Comparison of ENCODE assay signal across 11 mouse cellular contexts in the genomic region with DNA sequence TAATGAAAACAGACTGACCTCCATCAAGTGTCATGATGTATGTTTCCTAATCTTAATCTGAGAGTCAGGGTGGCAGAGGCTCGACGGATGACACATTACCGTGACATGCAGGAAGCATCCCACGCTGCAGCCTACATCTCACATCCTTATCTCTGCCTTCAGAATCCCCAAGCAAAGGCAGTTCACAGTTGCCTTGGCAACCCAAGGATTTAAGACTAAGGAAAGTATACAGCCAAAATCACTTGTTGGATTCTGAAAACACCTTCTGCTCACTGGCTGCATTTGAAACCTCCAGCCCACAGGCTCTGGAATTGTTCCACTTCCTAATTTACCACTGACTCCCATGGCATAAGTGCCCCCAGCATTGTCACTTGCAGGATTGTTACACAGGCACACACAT. TPM values are rescaled to one million over a fixed set of nuclear protein-coding genes. Genes with fewer than 3 reads are reported as not detected.
DNase-seq lines count a peak whose midpoint lies in the region; ATAC-seq lines count a peak whose summit lies in the region.
"Had no signal": no experiment of that assay in that cellular context is flagged by ENCODE, and none has a peak within 500 bp of the region (broad histone marks: within the 10 kb centered on the region; RNA-seq: fewer than 3 reads in every experiment).

No protein-coding gene starts in this region.

- no peaks in the 10 kb centered on the region for H3K27me3 ChIP-seq in heart, embryonic 12.5 days (replicated peaks)
- H3K27me3 ChIP-seq in midbrain, embryonic 16.5 days (ENCODE audit: control insufficient read depth, insufficient read depth, low read depth, low read length): no peaks in the 10 kb centered on the region
- H3K27me3 ChIP-seq: embryonic facial prominence, embryonic 12.5 days; lung, embryonic 15.5 days had no signal

- WGBS in heart, embryonic 12.5 days: 12% methylated on average over 4 of the region's 4 CpGs
- 74% methylated on average over 4 of the region's 4 CpGs for WGBS in midbrain, embryonic 16.5 days

- H3K9ac ChIP-seq in heart, embryonic 12.5 days: no peak overlapping the region
- no peak overlapping the region for H3K9ac ChIP-seq in midbrain, embryonic 16.5 days (ENCODE audit: low read depth, low read length)
- H3K9ac ChIP-seq: embryonic facial prominence, embryonic 12.5 days; lung, embryonic 15.5 days had no signal

- no peak overlapping the region for H3K4me2 ChIP-seq in heart, embryonic 12.5 days
- H3K4me2 ChIP-seq in midbrain, embryonic 16.5 days (ENCODE audit: low read length): no peak overlapping the region
- H3K4me2 ChIP-seq: embryonic facial prominence, embryonic 12.5 days; lung, embryonic 15.5 days had no signal

- H3K27ac ChIP-seq in heart, embryonic 12.5 days (ENCODE audit: poor library complexity, severe bottlenecking): peak overlapping the region; percentile 9; the same call in 1 of the 2 replicates
- no peak overlapping the region for H3K27ac ChIP-seq in midbrain, embryonic 16.5 days (ENCODE audit: low read length)
- H3K27ac ChIP-seq: embryonic facial prominence, embryonic 12.5 days; hindbrain, embryonic 10.5 days; lung, embryonic 15.5 days had no signal

- no peaks in the 10 kb centered on the region for H3K9me3 ChIP-seq in heart, embryonic 12.5 days (replicated peaks)
- no peaks in the 10 kb centered on the region for H3K9me3 ChIP-seq in midbrain, embryonic 16.5 days (replicated peaks; ENCODE audit: control insufficient read depth, low read length, poor library complexity, severe bottlenecking)
- H3K9me3 ChIP-seq: embryonic facial prominence, embryonic 12.5 days; hindbrain, embryonic 10.5 days; lung, embryonic 15.5 days had no signal

- peaks cover 16% of the 10 kb centered on the region for H3K36me3 ChIP-seq in heart, embryonic 12.5 days
- H3K36me3 ChIP-seq in midbrain, embryonic 16.5 days (ENCODE audit: control insufficient read depth, insufficient read depth, low read length): peaks cover 18% of the 10 kb centered on the region

- intact Hi-C loops in left cerebral cortex, postnatal 25 days (cut with DNase I): no loop called here

- H3K4me3 ChIP-seq in heart, embryonic 12.5 days: no peak overlapping the region
- no peak overlapping the region for H3K4me3 ChIP-seq in midbrain, embryonic 16.5 days (ENCODE audit: low read depth, low read length)
- H3K4me3 ChIP-seq: embryonic facial prominence, embryonic 12.5 days; hindbrain, embryonic 10.5 days; lung, embryonic 15.5 days had no signal

- peaks cover 68% of the 10 kb centered on the region for H3K4me1 ChIP-seq in heart, embryonic 12.5 days (replicated peaks)
- no peaks in the 10 kb centered on the region for H3K4me1 ChIP-seq in midbrain, embryonic 16.5 days (ENCODE audit: control insufficient read depth, insufficient read depth, low read length)
- H3K4me1 ChIP-seq: lung, embryonic 15.5 days had no signal

- DNase-seq in heart, postnatal 4 days: no peak
- DNase-seq in frontal cortex, adult 2 months (ENCODE audit: extremely low spot score in 1 of 2, low spot score in 1 of 2): peak; percentile 78 to 83
- DNase-seq in left cerebral cortex, postnatal 25 days (ENCODE audit: low spot score in 2 of 2): peak; percentile 73 to 94
- DNase-seq in right cerebral cortex, postnatal 14 days: peak; percentile 23
- DNase-seq in kidney, postnatal 10 days: no peak
- no peak for DNase-seq in embryo, embryonic 9.5 days (ENCODE audit: extremely low spot score)

- no peak for ATAC-seq in heart, embryonic 12.5 days (ENCODE audit: insufficient number of reproducible peaks, low FRiP score)
- ATAC-seq in midbrain, embryonic 16.5 days: no peak

RNA-seq across cellular contexts. Expression of gene Zbtb46, which starts 38.8 kb away (rescaled TPM):
- polyA plus RNA-seq in heart, embryonic 12.5 days (2016; fragmentation: Nextera tagmentation; extraction: Ambion mirVana): 13.5 and 15.1 TPM in 2 replicates
- total RNA-seq in heart, postnatal 4 days (2021): 10 to 100 TPM; 14.9 to 16.5 TPM
- polyA plus RNA-seq in frontal cortex, adult 2 months (2012; rRNA removed): 6.6 and 6.9 TPM in 2 replicates
- 10 to 100 TPM; 11.2 to 15.3 TPM for total RNA-seq in left cerebral cortex, postnatal 25 days (2021)
- 21.6 and 26.2 TPM in 2 replicates for polyA plus RNA-seq in midbrain, embryonic 16.5 days (2015; fragmentation: Nextera tagmentation; extraction: Ambion mirVana)

RNA-seq across cellular contexts. Expression of gene Lime1, which starts 40.5 kb away (rescaled TPM):
- 16.2 and 16.9 TPM in 2 replicates for polyA plus RNA-seq in heart, embryonic 12.5 days (2016; fragmentation: Nextera tagmentation; extraction: Ambion mirVana)
- total RNA-seq in heart, postnatal 4 days (2021): 1 to 10 TPM; 8.8 to 8.9 TPM
- 71.8 and 72.7 TPM in 2 replicates for polyA plus RNA-seq in frontal cortex, adult 2 months (2012; rRNA removed)
- 10 to 100 TPM; 35.8 to 39.1 TPM for total RNA-seq in left cerebral cortex, postnatal 25 days (2021)
- polyA plus RNA-seq in midbrain, embryonic 16.5 days (2015; fragmentation: Nextera tagmentation; extraction: Ambion mirVana): 61.4 and 65.9 TPM in 2 replicates

RNA-seq across cellular contexts. Expression of gene Arfrp1, which starts 55.2 kb away (rescaled TPM):
- polyA plus RNA-seq in heart, embryonic 12.5 days (2016; fragmentation: Nextera tagmentation; extraction: Ambion mirVana): 50.0 and 54.1 TPM in 2 replicates
- total RNA-seq in heart, postnatal 4 days (2021): 10 to 100 TPM; 39.6 to 41.0 TPM
- 75.8 and 76.8 TPM in 2 replicates for polyA plus RNA-seq in frontal cortex, adult 2 months (2012; rRNA removed)
- 10 to 100 TPM; 39.5 to 41.4 TPM for total RNA-seq in left cerebral cortex, postnatal 25 days (2021)
- polyA plus RNA-seq in midbrain, embryonic 16.5 days (2015; fragmentation: Nextera tagmentation; extraction: Ambion mirVana): 84.7 and 93.0 TPM in 2 replicates

RNA-seq across cellular contexts. Expression of gene Zgpat, which starts 55.7 kb away (rescaled TPM):
- 33.8 and 33.9 TPM in 2 replicates for polyA plus RNA-seq in heart, embryonic 12.5 days (2016; fragmentation: Nextera tagmentation; extraction: Ambion mirVana)
- total RNA-seq in heart, postnatal 4 days (2021): 10 to 100 TPM; 20.7 to 22.8 TPM
- polyA plus RNA-seq in frontal cortex, adult 2 months (2012; rRNA removed): 87.9 and 93.7 TPM in 2 replicates
- total RNA-seq in left cerebral cortex, postnatal 25 days (2021): 10 to 100 TPM; 64.8 to 68.0 TPM
- polyA plus RNA-seq in midbrain, embryonic 16.5 days (2015; fragmentation: Nextera tagmentation; extraction: Ambion mirVana): 88.7 and 94.5 TPM in 2 replicates

Comparison
In these comparisons a context has a peak if more than half of its experiments do, and no peak if none do; other contexts are left out.
1. DNase-seq: peak in frontal cortex, adult 2 months (2 of 2), left cerebral cortex, postnatal 25 days (2 of 2) and right cerebral cortex, postnatal 14 days (single experiment); none in heart, postnatal 4 days (single experiment), kidney, postnatal 10 days (single experiment) and embryo, embryonic 9.5 days (single experiment).